Mouse (Mus musculus) erythroid progenitor cell, adult 5-6 weeks (primary cell): Measurements from ENCODE around the gene Rab6a. TPM values are rescaled to one million over a fixed set of nuclear protein-coding genes. Genes with fewer than 3 reads are reported as not detected.

Experiments used
- ATAC-seq: replicated peaks from 2 replicates; pipeline ENCODE4 v1.8.0; 2016; ENCODE audit warnings: moderate number of reproducible peaks, mild to moderate bottlenecking, moderate TSS enrichment, inconsistent platforms; ENCODE audit not compliant: poor library complexity, low FRiP score, severe bottlenecking
- total RNA-seq, 2 experiments: library from RNA; stranded (forward) in 1 of 2; stranded (reverse) in 1 of 2; fragments of 150-400 nt in 1 of 2; fragments of 186-747, 209-891 nt in 1 of 2; gene quantifications; 2 replicates each; pipeline versions ENCODE4 v1.2.3 to v1.2.4; 2015 to 2017; ENCODE audit warnings: low replicate concordance in 2 of 2

The Rab6a gene
- total RNA-seq, 2 experiments from 2014 or later, result 115 to 120 TPM

DNA sequence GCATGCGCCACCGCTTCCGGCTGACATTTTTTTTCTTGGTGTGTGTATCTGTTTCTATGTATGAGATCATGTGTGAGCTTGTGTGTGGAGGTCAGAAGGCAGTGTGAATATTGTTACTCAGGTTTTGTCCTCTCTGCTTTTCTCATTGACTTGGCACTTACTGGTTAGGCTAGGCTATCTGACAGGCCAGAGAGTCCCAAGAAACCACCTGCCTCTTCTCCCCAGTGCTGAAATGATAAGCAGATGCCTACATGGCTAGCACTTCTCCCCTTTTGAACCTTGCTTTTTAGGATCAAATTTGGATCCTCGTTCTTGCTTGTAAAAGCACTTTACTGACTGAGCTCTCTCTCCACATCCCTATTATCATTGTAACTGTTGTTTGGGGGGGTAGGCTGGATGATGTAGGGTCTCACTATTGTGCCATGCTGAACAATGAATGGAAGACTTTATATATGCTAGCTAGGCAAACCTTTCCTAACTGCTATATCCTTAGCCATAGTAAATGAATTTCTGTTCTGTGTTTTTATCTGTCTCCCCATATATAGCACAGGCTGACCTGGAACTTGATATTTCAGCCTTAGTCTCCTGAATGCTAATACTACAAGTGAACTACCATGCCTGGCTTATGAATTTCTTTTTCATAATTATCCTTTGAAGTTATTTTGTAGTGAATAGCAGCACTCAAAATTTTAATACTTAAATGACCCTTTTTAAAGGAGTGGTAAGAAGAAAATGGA, 9.1 kb downstream of the Rab6a start:
- peak; percentile 94 for ATAC-seq

DNA sequence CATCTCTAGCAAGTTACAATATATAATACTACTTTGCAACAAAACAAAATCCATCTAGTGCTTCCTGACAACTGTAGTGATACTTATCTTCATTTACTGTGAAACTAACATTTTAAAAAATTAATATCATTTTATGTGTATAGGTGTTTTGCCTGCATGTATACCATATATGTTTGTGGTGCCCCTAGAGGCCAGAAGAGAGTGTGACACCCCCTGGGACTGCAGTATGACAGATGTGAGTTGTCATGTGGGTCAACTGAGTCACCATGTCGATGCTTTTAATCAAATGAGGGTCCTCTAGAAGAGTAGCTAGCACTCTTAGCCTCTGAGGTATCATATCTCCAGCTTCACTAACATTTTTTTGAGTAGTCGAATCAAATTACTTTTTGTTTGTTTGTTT, 15.1 kb downstream of the Rab6a start:
- peak; percentile 92 for ATAC-seq

DNA sequence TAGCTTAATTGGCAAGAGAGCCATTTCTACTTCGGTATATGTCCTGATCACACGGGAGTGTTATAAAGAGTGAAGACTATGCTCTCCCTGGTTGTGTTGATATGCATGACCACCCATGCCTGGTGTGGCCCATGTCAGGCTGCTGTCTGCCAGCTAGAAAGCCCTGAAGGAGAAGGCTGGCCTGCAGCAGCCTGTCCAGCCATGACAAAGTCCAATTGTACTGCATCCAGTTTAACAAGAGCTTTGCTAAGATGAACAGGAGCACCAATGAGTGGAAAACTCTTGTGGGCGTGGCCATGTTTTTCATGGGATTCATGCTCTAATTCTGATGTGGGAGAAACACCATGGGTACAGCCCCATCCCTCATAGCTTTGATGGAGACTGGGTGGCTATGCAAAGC, 17.3 kb downstream of the Rab6a start:
- ATAC-seq, result no peak

DNA sequence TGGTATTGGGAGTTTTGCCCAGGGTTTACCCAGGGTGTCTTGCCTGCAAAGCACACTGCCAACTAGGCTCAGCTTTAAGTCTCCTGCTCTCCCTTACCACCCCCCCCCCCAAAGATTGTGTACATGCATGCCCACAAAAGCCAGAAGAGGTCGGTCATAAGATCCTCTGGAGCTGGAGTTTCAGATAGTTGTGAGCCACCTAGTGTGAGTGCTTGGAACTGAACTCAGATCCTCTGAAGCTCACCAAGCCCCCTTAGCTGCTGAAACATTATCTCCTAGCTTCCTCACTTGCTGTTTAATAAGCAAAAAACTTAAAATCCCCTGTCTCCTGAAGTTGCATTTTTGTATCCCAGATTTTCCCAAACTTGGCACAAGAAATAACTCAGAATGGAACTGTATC, 30.4 kb downstream of the Rab6a start:
- ATAC-seq, result peak; percentile 68

DNA sequence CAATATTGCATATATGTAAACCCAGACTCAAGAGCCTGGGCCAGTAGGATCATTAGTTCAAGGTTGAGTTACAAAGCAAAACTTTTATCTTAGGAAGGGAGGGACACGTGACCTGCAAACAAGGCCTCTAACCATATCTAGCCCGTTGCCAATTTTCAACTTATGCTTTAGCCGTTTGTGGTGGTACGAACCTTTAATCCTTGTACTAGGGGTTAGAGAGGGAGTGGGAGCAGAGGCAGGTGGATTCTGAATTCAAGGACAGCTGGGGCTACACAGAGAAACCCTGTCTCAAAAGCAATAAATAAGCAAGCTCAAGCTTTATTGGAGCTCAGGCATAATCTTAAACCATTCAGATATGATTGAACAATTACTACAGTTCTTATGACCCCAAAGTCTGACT, 35.2 kb downstream of the Rab6a start:
- no peak for ATAC-seq

DNA sequence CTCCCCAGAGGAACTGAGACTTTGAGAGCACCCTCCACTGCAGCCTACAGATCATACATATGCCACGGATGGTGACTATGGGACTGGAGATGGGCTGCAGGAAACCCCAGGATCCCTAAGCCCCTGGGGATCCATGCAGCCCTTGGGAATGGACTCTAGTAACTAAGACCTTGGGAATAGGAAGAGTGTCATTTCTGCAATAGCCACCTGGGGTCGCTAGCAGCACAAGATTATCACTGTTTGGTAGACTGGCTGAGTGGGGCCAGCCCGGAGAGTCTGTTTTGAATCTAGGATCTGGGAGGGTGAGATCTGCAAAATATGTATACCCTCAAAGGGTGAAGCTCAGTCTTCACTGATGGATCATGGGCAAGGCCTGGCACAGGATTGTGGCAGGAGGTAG, 37.9 kb downstream of the Rab6a start:
- peak; percentile 68 for ATAC-seq

DNA sequence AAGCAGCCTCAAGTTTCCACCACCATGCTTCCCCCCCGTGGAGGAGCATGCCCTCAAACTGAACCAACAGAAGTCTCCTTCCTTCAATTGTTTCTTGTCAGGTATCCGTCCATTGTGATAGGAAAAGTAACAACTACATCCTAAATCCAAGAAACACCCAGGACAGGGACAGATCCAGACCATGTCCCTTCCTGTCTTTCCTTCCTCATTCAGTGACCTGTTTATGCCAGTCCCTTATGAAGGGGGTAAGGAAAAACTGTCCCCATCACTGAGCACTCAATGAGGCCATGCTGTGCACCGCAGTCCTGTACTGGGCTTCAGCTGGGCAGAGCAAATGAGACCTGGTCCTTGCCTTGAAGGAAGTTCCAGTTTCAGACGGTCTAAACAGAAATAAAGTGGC, 41.9 kb downstream of the Rab6a start:
- no peak for ATAC-seq

DNA sequence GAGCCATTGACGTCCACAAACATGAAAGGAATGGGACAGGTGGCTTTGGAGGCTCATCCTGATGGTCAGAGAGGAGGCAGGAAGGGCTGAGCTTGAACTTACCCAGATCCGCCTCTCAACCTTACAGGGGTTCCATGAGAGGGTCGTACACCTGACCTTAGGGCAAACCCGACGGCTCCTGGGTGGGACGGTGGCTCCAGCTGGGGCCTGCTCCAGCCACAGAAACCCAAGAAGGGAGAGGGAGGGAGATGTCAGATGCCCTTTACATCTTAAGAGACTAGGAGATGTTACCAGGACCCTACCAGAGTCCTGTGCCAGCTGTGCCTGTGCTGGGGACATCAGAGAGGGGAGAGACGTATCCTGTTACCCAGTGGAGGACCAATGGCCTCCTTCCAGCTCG, 42.6 kb downstream of the Rab6a start:
- ATAC-seq, result no peak

DNA sequence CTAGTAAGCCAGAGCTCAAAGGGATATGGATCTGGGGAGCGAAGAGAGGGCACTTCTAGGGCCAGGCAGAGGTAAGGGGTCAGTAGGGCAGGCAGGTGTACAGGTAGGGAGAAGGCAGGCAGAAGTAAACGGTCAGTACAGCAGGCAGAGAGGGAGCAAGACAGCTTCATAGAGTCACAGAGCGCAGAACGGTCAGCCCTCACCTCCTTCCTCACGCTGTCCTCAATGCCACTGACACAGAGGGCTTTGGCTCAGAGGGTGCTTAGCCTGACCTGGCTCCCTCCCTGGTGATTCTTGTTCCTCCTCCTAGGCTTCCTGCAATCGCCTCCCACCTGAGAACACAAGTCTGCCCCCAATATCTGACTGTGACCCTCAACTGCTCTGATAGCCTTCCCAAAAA, 43.2 kb downstream of the Rab6a start:
- ATAC-seq, result no peak

DNA sequence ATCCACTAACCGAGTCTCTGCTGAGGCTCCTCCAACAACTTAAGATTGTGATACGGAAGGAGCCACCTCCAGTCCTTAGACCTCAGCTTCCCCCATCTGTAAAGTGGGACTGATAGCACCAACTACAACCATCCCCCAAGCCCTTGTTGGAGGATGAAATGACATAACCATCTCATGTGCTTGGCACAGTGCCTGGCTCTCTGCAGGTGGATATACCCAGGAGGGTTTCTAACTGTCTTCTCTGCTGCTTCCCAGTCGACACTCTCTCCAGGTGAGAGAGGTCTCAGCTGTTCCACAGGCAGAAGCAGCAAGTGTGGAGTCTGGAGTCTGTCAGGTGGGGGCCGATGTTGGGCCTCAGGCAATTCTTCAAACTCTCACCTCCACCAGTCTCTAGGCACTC, 43.8 kb downstream of the Rab6a start:
- ATAC-seq, result no peak

DNA sequence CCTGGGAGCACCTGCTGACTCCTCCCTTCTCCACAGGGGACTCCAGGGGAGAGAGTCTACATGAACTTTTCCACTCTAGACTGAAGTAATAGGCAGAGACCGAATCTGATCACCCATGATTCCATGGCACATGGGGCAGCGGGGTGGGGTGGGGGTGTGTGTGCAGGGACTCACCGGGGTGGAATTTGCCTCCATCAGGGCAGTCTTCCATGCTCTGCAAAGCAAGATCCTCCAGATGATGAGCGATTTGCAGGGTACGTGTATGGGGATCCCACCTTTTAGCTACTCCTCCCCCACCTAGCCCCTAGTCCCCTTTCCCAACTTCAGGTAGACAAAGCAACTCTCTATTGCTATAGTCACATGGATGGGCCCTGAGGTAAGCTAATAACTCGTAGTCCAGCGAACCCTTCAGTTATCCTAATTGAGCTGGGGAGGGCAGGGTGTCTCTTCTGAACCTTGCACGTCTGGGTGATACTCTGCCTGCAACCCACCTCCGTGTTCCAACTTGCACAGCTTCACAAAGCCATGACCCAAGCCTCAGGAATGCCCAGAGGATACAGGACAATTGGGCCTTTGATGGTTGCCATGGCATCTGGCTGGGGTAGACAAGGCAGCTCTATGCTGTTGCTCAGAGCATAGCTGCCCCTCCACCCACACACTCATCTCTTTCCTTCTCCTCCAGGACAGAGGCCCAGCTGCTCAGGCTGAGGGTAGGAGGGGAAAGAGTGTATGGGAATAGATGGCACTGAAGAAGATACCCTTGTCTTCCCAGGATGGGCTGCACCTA, 46.5 kb downstream of the Rab6a start:
- no peak for ATAC-seq

DNA sequence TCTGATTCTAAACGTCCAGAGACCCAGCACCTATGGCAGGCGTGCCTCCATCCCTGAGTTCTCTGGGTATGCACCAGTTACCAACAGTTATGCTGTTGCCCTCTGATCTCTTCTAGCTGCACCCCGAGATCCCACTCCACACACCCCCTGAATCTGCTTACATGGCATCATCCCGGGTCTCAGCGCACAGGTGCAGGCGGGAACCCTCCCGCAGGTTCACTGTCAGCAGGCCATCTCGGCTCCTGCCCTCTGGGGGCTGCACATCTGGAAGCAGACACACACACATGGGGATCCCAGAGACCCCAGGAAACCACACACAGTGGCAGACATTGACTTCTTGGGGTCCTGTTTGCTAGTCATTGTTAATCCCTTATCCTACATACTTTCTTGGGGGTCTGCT, 47.2 kb downstream of the Rab6a start:
- ATAC-seq, result no peak

DNA sequence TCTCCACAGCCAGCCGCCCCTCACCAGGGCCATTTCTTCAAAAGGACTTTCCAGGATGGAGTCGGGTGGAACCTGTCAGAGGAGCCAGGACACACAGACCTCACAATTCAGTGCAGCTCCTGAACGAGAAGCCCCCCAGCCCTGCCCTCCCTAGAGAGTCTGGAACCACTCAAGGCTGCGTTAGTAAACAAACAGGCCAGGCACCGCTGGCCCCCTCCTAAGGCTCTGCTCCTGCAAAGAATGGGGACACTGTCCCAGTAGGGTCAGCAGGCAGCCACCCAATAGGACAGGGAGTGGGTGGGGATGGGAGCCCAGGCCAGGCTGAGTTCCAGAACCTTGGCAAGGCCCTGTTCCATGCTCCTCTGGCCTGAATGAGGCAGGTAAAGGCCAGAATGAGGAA, 49.5 kb downstream of the Rab6a start:
- no peak for ATAC-seq

DNA sequence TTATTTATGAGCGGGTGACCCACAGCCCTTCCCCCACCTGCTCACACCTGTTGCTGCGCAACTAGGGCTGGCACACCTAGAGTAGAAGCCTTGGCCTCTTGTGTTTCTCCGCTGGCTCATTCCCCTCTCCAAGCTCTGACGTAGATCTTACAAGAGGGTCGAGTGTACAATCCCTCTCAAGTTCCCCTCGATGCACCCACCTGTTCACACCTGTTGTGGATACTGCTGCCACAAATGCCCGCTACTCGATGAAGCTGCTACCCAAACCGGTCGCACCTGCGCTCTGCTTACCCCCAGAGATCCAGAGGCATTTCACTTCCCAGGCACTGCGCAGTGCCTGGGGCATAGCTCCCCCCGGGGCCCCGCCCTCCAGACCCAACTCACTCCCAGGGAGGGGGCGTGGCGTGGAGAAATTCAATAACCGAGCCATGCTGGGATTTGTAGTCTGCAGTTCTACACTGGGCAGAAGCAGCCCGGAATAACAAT, 50.9 kb downstream of the Rab6a start:
- ATAC-seq, result no peak

DNA sequence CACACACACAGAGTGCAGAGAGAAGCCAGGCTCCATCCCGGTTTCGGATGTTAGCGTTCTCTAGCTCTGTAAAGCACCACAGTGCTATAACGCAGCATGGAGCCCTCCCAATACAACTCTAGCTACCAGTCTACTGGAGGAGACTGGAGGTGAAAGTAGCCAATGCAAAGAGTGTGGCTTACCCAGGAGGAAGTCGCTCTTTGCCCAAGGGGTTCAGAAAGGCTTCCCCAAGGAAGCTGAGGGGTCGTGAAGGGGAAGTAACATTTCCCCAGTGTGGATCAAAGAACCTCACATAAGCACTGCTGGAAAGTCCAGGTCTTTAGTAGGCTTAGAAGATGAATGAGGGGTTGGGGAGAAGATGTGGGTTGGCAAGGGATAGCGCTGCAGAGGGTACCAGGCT, 54.1 kb downstream of the Rab6a start:
- ATAC-seq, result no peak

DNA sequence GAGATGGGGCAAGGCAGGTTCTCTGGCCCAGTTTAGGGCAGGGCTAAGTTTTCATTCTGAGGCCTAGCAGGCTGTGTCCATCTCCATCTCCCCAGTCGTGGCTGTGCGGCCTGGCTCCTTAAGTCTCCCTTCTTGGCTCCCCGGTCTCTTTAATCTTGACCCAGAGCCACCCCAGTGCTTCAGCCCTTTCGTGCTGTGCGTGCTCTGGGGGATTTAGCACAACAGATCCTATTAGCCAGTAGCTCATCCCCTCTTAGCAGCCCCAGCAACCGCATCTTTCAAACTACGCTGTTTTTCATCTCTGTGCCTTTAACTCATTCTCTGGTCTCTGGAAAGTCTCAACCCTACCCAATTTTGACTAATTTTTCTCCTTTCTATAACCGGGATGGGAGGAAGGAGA, 55.0 kb downstream of the Rab6a start, which contains the start of gene Plekhb1:
TSS of gene Plekhb1 (minus strand) at position 184 of the 400 bp plus-strand sequence.
- no peak for ATAC-seq

DNA sequence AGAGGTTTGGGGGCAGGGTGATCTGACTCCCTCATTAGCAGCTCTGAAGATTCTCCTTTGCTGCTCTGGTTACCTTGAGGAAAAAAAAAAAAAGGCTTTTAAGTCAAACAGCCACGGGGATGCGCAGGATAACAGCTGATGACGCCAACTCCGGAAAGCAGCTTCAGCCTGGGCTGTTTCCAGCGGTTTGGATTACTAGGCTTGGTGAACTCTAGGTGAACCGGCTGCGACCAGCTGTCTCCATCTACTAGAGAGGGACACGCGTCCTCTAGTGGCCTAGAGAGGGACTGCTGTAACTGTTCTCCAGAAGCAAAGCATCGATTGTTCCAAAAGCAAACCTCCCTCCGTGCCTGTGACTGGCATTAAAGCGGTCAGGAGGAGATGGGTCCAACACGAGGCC, 56.0 kb downstream of the Rab6a start:
- ATAC-seq, result peak; percentile 87

DNA sequence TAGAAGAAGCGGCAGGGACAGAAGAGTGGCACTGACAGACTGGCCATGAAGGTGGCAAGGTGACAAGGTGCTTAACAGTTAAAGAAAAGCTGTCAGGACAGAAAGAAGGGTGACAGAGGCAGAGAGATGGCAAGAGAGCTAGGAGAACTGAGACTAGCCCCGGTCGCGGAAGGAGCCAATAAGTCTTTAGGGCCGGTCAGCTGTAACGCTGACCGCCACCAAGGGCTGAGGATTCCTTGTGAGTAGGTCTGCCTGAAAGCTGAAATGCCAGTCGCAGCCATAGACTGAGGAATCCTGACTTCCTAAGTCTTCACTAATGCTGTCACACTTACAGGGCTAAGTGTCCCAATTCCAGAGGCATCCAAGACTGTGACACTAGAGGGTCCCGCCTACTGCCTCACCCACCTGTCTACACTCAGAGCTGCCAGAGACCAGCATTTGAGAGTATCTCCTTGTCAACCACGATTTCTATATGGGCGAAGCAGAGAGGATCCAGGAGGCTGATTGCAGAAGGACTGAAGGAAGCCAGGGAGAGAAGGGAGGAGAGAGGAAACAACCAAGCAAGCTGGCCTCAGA, 56.6 kb downstream of the Rab6a start:
- peak; percentile 13; the same call in 1 of the 2 replicates for ATAC-seq

DNA sequence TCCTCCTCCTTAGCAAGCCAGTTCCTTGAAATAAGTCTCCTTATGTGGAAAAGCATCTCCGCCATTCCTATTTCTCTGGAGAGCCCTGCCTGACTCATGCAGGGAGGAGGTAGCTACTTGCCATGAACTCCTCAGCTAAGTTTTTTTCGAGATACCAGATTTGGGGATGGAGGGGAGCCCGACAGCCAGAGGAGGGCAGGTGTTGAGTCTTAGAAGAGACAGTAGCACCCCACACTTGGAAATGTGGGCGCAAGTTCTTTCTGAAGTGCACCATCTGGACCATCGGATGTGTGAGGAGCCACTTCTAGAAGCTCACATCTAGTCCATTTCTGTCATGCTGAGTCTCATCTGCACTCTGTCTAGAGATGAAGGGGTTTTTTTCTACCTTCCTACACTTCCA, 63.4 kb downstream of the Rab6a start:
- ATAC-seq, result no peak

DNA sequence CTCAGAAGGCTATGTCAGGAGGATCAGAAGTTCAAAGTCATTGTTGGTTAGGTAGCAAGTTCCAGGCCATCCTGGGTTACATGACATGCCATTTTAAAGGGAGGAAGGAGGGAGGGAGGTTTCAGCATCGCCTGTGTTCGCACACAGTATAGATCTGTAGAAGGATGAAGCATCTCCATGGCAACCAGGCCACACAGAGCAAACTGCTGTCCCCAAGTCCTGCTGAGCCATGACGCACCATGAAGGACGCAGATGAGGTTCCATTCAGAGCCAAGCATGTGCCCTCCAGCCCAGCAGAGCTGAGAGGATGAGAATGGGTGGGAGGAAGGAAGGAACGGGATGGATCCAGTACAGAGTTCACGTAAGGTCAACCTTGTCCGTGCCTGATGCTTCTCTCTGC, 66.2 kb downstream of the Rab6a start:
- ATAC-seq, result no peak

DNA sequence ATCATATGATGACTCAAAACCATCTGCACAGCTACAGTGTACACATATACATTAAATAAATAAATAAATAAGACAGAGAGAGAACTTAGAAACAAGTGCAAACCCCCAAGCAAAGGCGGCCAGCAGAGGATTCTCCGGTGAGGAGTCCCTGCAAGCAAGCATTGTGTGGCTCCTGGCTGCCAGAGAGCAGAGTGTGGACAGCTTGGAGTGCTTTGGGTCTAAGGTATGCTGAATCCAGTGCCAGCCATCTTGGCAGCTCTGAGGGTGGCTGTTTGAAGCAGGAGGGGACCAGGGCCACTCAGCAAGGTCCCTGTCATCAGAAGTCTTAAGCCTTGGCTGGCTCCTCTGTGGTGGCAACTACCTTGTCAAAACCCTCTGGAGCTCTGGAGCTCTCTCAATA, 67.7 kb downstream of the Rab6a start:
- ATAC-seq, result no peak
